Mouse (Mus musculus): ENCODE results near the gene Sult4a1. TPM values are rescaled to one million over a fixed set of nuclear protein-coding genes. Genes with fewer than 3 reads are reported as not detected.

Gene Sult4a1
- polyA plus RNA-seq, 1 experiment from 2014 or later, result 2.9 TPM

GRCm38 (mm10) chr15:84073058-84073457 is 32.5 kb downstream of the Sult4a1 start:
- Histone ChIP-seq H3K4me3 (replicated peaks) (no peak overlapping the region), H3K9me3 (no peaks in the 10 kb centered on the region), H3K27me3 (peaks cover 74% of the 10 kb centered on the region), H3K36me3 (no peaks in the 10 kb centered on the region), H3K27ac (no peak overlapping the region), H3K4me1 (replicated peaks) (peaks cover 21% of the 10 kb centered on the region), H3K9ac (replicated peaks) (no peak overlapping the region), H3K4me2 (no peak overlapping the region)
- WGBS, result 20% methylated on average over 8 of the region's 8 CpGs
- ATAC-seq (ENCODE audit: insufficient number of reproducible peaks, insufficient read depth, low FRiP score, low TSS enrichment, low read depth), result no peak

DNA sequence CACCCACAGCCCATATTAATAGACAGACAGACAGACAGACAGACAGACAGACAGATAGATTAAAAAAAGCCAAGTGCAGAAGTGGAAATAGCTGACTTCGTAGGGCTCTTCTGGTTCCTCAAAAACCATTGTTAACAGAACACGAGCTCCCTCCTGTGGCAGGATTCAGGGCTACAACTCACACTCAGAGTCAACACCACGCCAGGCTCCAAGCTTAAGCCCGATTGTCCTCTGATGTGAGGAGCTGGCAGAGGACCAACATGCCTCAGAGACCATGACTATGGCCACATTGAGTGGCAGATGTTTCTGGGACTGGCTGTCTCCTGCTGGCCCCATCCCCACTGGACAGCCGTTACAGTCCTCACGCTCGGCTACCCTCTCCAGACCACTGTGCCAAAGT is 33.3 kb downstream of the Sult4a1 start:
- no peak for ATAC-seq (ENCODE audit: insufficient number of reproducible peaks, insufficient read depth, low FRiP score, low TSS enrichment, low read depth)
- 33% methylated on average over 7 of the region's 7 CpGs for WGBS
- Histone ChIP-seq H3K4me2 (no peak overlapping the region), H3K27me3 (peaks cover 81% of the 10 kb centered on the region), H3K9me3 (no peaks in the 10 kb centered on the region), H3K4me3 (replicated peaks) (no peak overlapping the region), H3K27ac (no peak overlapping the region), H3K36me3 (no peaks in the 10 kb centered on the region), H3K4me1 (replicated peaks) (peaks cover 24% of the 10 kb centered on the region), H3K9ac (replicated peaks) (no peak overlapping the region)

- Histone ChIP-seq H3K4me3 (replicated peaks) (peak overlapping the region; percentile 12; the same call in 1 of the 2 replicates), H3K27ac (no peak overlapping the region), H3K27me3 (peaks cover 94% of the 10 kb centered on the region), H3K9ac (replicated peaks) (no peak overlapping the region), H3K36me3 (no peaks in the 10 kb centered on the region), H3K9me3 (peaks cover 4% of the 10 kb centered on the region; the same call in 1 of the 2 replicates), H3K4me1 (replicated peaks) (peaks cover 24% of the 10 kb centered on the region), H3K4me2 (peak overlapping the region; percentile 39)
- WGBS, result 1% methylated on average over 13 of the region's 13 CpGs
- no peak for ATAC-seq (ENCODE audit: insufficient number of reproducible peaks, insufficient read depth, low FRiP score, low TSS enrichment, low read depth)
Measured at GRCm38 (mm10) chr15:84070116-84070676, 35.4 kb downstream of the Sult4a1 start.

- Histone ChIP-seq H3K27ac (no peak overlapping the region), H3K4me3 (replicated peaks) (peak overlapping the region; percentile 12; the same call in 1 of the 2 replicates), H3K36me3 (no peaks in the 10 kb centered on the region), H3K27me3 (peaks cover 94% of the 10 kb centered on the region), H3K4me2 (peak overlapping the region; percentile 39), H3K4me1 (replicated peaks) (peaks cover 29% of the 10 kb centered on the region), H3K9ac (replicated peaks) (no peak overlapping the region), H3K9me3 (peaks cover 4% of the 10 kb centered on the region; the same call in 1 of the 2 replicates)
- no peak for ATAC-seq (ENCODE audit: insufficient number of reproducible peaks, insufficient read depth, low FRiP score, low TSS enrichment, low read depth)
- WGBS, result 8% methylated on average over 16 of the region's 16 CpGs
Measured at GRCm38 (mm10) chr15:84069455-84070050, 36.0 kb downstream of the Sult4a1 start.

DNA sequence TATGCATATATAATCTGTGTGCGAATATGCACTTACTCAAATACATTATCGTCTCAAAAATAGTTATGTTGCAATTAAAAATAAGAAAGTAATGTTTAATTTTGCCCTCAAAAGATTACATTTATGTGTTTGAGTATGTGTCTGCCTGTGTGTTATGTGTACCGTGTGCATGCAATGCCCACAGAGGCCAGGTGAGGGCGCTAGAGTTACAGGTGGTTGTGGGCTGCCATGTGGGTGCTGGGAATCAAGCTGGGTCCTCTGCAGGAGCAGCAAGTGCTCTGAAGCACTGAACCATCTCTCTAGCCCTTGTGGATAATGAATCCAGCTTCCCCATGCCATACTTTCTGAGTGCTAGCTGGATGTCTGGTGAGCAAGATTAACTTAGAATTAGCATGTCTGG is 39.9 kb downstream of the Sult4a1 start:
- H3K9me3 ChIP-seq, result peaks cover 4% of the 10 kb centered on the region; the same call in 1 of the 2 replicates
- ATAC-seq (ENCODE audit: insufficient number of reproducible peaks, insufficient read depth, low FRiP score, low TSS enrichment, low read depth), result no peak
- no peak overlapping the region for H3K4me2 ChIP-seq
- WGBS, result 70% methylated on average over 4 of the region's 4 CpGs
- H3K4me3 ChIP-seq (replicated peaks), result no peak overlapping the region
- H3K27me3 ChIP-seq, result peaks cover 69% of the 10 kb centered on the region
- H3K27ac ChIP-seq, result no peak overlapping the region
- no peaks in the 10 kb centered on the region for H3K36me3 ChIP-seq
- H3K4me1 ChIP-seq (replicated peaks), result peaks cover 24% of the 10 kb centered on the region
- no peak overlapping the region for H3K9ac ChIP-seq (replicated peaks)

GRCm38 (mm10) chr15:84065140-84065539 is 40.4 kb downstream of the Sult4a1 start, which contains the start of gene Efcab6:
Gene Efcab6, minus strand, starts transcription at chr15:84065379.
- Histone ChIP-seq H3K4me1 (replicated peaks) (peaks cover 22% of the 10 kb centered on the region), H3K9ac (replicated peaks) (no peak within 1 kb of the TSS), H3K4me2 (peak within 1 kb of the TSS; percentile 60), H3K4me3 (replicated peaks) (peak within 1 kb of the TSS; percentile 29), H3K9me3 (peaks cover 4% of the 10 kb centered on the region; the same call in 1 of the 2 replicates), H3K27ac (no peak within 1 kb of the TSS), H3K36me3 (no peaks in the 10 kb centered on the region), H3K27me3 (peaks cover 63% of the 10 kb centered on the region)
- no peak for ATAC-seq (ENCODE audit: insufficient number of reproducible peaks, insufficient read depth, low FRiP score, low TSS enrichment, low read depth)
- WGBS, result 2% methylated on average over 29 of the region's 29 CpGs

DNA sequence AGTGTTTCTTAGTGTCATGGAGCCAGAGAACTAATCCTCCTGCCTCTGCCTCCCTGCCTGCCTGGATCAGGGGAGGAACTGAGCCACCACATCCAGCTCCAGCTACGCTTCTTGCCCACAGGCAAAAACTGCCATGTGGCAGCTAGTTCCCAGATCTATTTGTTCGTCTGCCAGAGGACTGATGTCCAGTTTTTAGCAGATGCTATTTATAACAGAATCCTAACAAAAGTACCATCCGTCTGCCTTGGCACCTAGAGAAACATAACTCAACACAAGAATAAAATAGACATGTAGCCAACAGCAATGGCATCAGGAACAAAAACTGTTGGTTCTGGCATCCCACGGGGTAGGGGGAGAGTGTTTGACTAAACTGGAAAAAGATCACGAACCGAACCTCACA is 46.7 kb downstream of the Sult4a1 start:
- no peak overlapping the region for H3K4me2 ChIP-seq
- H3K4me3 ChIP-seq (replicated peaks), result no peak overlapping the region
- no peak overlapping the region for H3K27ac ChIP-seq
- H3K9me3 ChIP-seq, result no peaks in the 10 kb centered on the region
- H3K36me3 ChIP-seq, result no peaks in the 10 kb centered on the region
- no peaks in the 10 kb centered on the region for H3K4me1 ChIP-seq (replicated peaks)
- no peak overlapping the region for H3K9ac ChIP-seq (replicated peaks)
- no peak for ATAC-seq (ENCODE audit: insufficient number of reproducible peaks, insufficient read depth, low FRiP score, low TSS enrichment, low read depth)
- peaks cover 21% of the 10 kb centered on the region for H3K27me3 ChIP-seq
- WGBS, result 82% methylated on average over 6 of the region's 6 CpGs

DNA sequence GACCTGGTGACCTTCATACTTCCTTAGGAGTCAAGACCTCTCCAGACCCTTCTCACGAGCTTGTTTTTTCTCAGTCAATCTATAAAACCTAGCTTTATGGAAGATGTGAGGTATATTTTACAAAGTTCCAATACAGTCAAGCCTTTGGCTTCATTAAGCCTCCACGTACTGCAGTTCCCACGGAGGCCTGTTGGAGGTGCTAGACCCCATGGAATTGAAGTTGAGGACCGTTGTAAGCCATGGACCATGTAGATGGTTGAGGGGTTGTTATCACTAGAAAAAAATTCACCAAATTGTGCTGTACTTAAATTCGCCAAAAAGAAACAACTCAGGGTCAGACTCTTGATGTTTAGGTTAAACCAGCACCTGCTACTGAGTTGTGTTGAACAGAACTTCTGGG is 49.5 kb downstream of the Sult4a1 start:
- Histone ChIP-seq H3K27ac (no peak overlapping the region), H3K4me2 (no peak overlapping the region), H3K4me1 (replicated peaks) (no peaks in the 10 kb centered on the region), H3K36me3 (no peaks in the 10 kb centered on the region), H3K4me3 (replicated peaks) (no peak overlapping the region), H3K9me3 (no peaks in the 10 kb centered on the region), H3K27me3 (peaks cover 16% of the 10 kb centered on the region), H3K9ac (replicated peaks) (no peak overlapping the region)
- no peak for ATAC-seq (ENCODE audit: insufficient number of reproducible peaks, insufficient read depth, low FRiP score, low TSS enrichment, low read depth)
- 61% methylated on average over 5 of the region's 5 CpGs for WGBS

- peaks cover 13% of the 10 kb centered on the region for H3K27me3 ChIP-seq
- H3K9me3 ChIP-seq, result no peaks in the 10 kb centered on the region
- no peaks in the 10 kb centered on the region for H3K36me3 ChIP-seq
- H3K9ac ChIP-seq (replicated peaks), result no peak overlapping the region
- peaks cover 15% of the 10 kb centered on the region for H3K4me1 ChIP-seq (replicated peaks)
- 47% methylated on average over 9 of the region's 9 CpGs for WGBS
- no peak for ATAC-seq (ENCODE audit: insufficient number of reproducible peaks, insufficient read depth, low FRiP score, low TSS enrichment, low read depth)
- no peak overlapping the region for H3K4me2 ChIP-seq
- no peak overlapping the region for H3K27ac ChIP-seq
- no peak overlapping the region for H3K4me3 ChIP-seq (replicated peaks)
Measured at GRCm38 (mm10) chr15:84053859-84054258, 51.7 kb downstream of the Sult4a1 start.

GRCm38 (mm10) chr15:84053240-84053639 is 52.3 kb downstream of the Sult4a1 start:
- no peak for ATAC-seq (ENCODE audit: insufficient number of reproducible peaks, insufficient read depth, low FRiP score, low TSS enrichment, low read depth)
- Histone ChIP-seq H3K36me3 (no peaks in the 10 kb centered on the region), H3K27me3 (peaks cover 13% of the 10 kb centered on the region), H3K4me3 (replicated peaks) (no peak overlapping the region), H3K27ac (no peak overlapping the region), H3K9ac (replicated peaks) (no peak overlapping the region), H3K4me2 (no peak overlapping the region), H3K9me3 (no peaks in the 10 kb centered on the region), H3K4me1 (replicated peaks) (peaks cover 15% of the 10 kb centered on the region)
- WGBS, result 98% methylated on average over 4 of the region's 4 CpGs

GRCm38 (mm10) chr15:84052390-84052789 is 53.2 kb downstream of the Sult4a1 start:
- WGBS, result 79% methylated on average over 9 of the region's 9 CpGs

DNA sequence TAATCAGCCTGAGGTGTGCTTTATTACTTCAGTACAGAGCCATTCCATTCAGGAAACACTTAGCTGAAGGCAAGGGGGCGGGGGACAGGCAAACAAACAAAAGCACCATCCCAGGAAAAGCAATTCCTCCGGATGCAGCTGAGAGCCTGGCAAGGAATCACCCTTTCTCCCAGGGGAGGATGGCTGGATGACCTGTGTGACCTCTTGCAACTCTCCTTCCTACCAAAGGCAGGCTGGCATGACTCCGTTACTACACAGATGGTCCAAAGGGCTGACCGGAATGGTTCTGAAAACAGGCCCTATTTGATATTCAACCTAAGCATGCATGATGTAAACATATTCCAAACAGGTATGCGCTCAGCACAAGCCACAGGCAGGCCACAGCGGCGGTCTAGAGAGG is 56.0 kb downstream of the Sult4a1 start:
- WGBS, result 61% methylated on average over 7 of the region's 7 CpGs
- Histone ChIP-seq H3K9ac (replicated peaks) (no peak overlapping the region), H3K4me2 (no peak overlapping the region), H3K27ac (no peak overlapping the region), H3K4me3 (replicated peaks) (no peak overlapping the region), H3K4me1 (replicated peaks) (peaks cover 15% of the 10 kb centered on the region), H3K36me3 (no peaks in the 10 kb centered on the region), H3K27me3 (peaks cover 5% of the 10 kb centered on the region), H3K9me3 (no peaks in the 10 kb centered on the region)
- no peak for ATAC-seq (ENCODE audit: insufficient number of reproducible peaks, insufficient read depth, low FRiP score, low TSS enrichment, low read depth)

More at GRCm38 (mm10) chr15:84052390-84052789, 53.2 kb downstream of the Sult4a1 start:
- peaks cover 13% of the 10 kb centered on the region for H3K27me3 ChIP-seq
- no peak overlapping the region for H3K27ac ChIP-seq
- no peak overlapping the region for H3K9ac ChIP-seq (replicated peaks)
- no peaks in the 10 kb centered on the region for H3K36me3 ChIP-seq
- peaks cover 15% of the 10 kb centered on the region for H3K4me1 ChIP-seq (replicated peaks)
- H3K9me3 ChIP-seq, result no peaks in the 10 kb centered on the region
- H3K4me3 ChIP-seq (replicated peaks), result no peak overlapping the region
- no peak overlapping the region for H3K4me2 ChIP-seq
- ATAC-seq (ENCODE audit: insufficient number of reproducible peaks, insufficient read depth, low FRiP score, low TSS enrichment, low read depth), result no peak
